Mouse (Mus musculus): Measurements from ENCODE around the gene Cfap97. TPM values are rescaled to one million over a fixed set of nuclear protein-coding genes. Genes with fewer than 3 reads are reported as not detected.

The Cfap97 gene
- polyA plus RNA-seq, 1 experiment from 2014 or later: 21.3 TPM

GRCm38 (mm10) chr8:46236441-46237223 lies 85.1 kb downstream of the Cfap97 start:
- Histone ChIP-seq H3K27ac (replicated peaks) (no peak overlapping the region), H3K4me3 (no peak overlapping the region), H3K4me2 (no peak overlapping the region), H3K27me3 (peaks cover 14% of the 10 kb centered on the region; the same call in 1 of the 2 replicates), H3K4me1 (replicated peaks) (no peaks in the 10 kb centered on the region), H3K9me3 (no peaks in the 10 kb centered on the region), H3K36me3 (no peaks in the 10 kb centered on the region), H3K9ac (no peak overlapping the region)
- ATAC-seq (ENCODE audit: low FRiP score, low read depth): no peak
- WGBS: 60% methylated on average over 7 of the region's 7 CpGs

GRCm38 (mm10) chr8:46241568-46242374 lies 90.2 kb downstream of the Cfap97 start:
- Histone ChIP-seq H3K4me1 (replicated peaks) (0 out of 2 replicates have a peak, but pooled peaks cover 3% of the 10 kb centered on the region), H3K9me3 (no peaks in the 10 kb centered on the region), H3K9ac (no peak overlapping the region), H3K27me3 (peaks cover 20% of the 10 kb centered on the region; the same call in 1 of the 2 replicates), H3K36me3 (no peaks in the 10 kb centered on the region), H3K27ac (replicated peaks) (no peak overlapping the region), H3K4me2 (no peak overlapping the region), H3K4me3 (no peak overlapping the region)
- peak; percentile 83 for ATAC-seq (ENCODE audit: low FRiP score, low read depth)
- 32% methylated on average over 13 of the region's 13 CpGs for WGBS

- H3K4me3 ChIP-seq: no peak overlapping the region
- WGBS: 38% methylated on average over 7 of the region's 7 CpGs
- H3K9ac ChIP-seq: no peak overlapping the region
- no peaks in the 10 kb centered on the region for H3K9me3 ChIP-seq
- H3K27me3 ChIP-seq: peaks cover 16% of the 10 kb centered on the region; the same call in 1 of the 2 replicates
- H3K27ac ChIP-seq (replicated peaks): no peak overlapping the region
- 0 out of 2 replicates have a peak, but pooled peaks cover 3% of the 10 kb centered on the region for H3K4me1 ChIP-seq (replicated peaks)
- H3K36me3 ChIP-seq: no peaks in the 10 kb centered on the region
- ATAC-seq (ENCODE audit: low FRiP score, low read depth): no peak
- no peak overlapping the region for H3K4me2 ChIP-seq
Observed at GRCm38 (mm10) chr8:46242946-46243345, 91.4 kb downstream of the Cfap97 start.

Small RNA genes within 50 kb of the gene (microRNA-seq; reads per million reads assigned to microRNA genes)
- not detected for gene Gm23812

Other genes starting within 250 kb of the Cfap97 start
- gene Ccdc110, start 217.2 kb upstream of the Cfap97 start, polyA plus RNA-seq (2015; fragmentation: Nextera tagmentation; extraction: Ambion mirVana): 0.09 and 0.21 TPM in 2 replicates
- gene 1700029J07Rik, start 176.5 kb upstream of the Cfap97 start, polyA plus RNA-seq (2015; fragmentation: Nextera tagmentation; extraction: Ambion mirVana): 5.7 and 6.1 TPM in 2 replicates
- 66.9 and 69.8 TPM in 2 replicates for gene Ufsp2, start 176.2 kb upstream of the Cfap97 start, polyA plus RNA-seq (2015; fragmentation: Nextera tagmentation; extraction: Ambion mirVana)
- 0.43 and 0.51 TPM in 2 replicates for gene Lrp2bp, start 152.5 kb upstream of the Cfap97 start, polyA plus RNA-seq (2015; fragmentation: Nextera tagmentation; extraction: Ambion mirVana)
- gene Ankrd37, start 146.1 kb upstream of the Cfap97 start, polyA plus RNA-seq (2015; fragmentation: Nextera tagmentation; extraction: Ambion mirVana): 38.4 and 45.2 TPM in 2 replicates
- 10.9 and 11.2 TPM in 2 replicates for gene Snx25, start 388 bp downstream of the Cfap97 start, polyA plus RNA-seq (2015; fragmentation: Nextera tagmentation; extraction: Ambion mirVana)
- 920 and 933 TPM in 2 replicates for gene Slc25a4, start 59.5 kb downstream of the Cfap97 start, polyA plus RNA-seq (2015; fragmentation: Nextera tagmentation; extraction: Ambion mirVana)
- 1.2 and 1.3 TPM in 2 replicates for gene Helt, start 142.9 kb downstream of the Cfap97 start, polyA plus RNA-seq (2015; fragmentation: Nextera tagmentation; extraction: Ambion mirVana)